Mouse (Mus musculus) lung, postnatal 36 days (tissue): ENCODE data around the gene Adprh.

Experiments used
- DNase-seq: peaks from one replicate; pipeline ENCODE4 v3.0.0; 2022; ENCODE audit warnings: mixed read lengths

Gene Adprh

GRCm38 (mm10) chr16:38394191-38394618, 58.3 kb downstream of the Adprh start:
- peak; percentile 53 for DNase-seq
